Mouse (Mus musculus): Measurements from ENCODE around the gene Gm6904.
"Not testable (repeated sequence)": the region's sequence is repeated elsewhere in the genome, so short reads cannot be mapped to it uniquely, and the experiment has no call there.

The Gm6904 gene

GRCm38 (mm10) chr14:59260056-59260455, at the start of gene Gm6904:
Gene Gm6904 (minus strand): TSS chr14:59260216.
- peak; percentile 77 for DNase-seq (ENCODE audit: low read depth, low spot score)

GRCm38 (mm10) chr14:59297391-59297790, 37.4 kb upstream of the Gm6904 start, which contains the start of gene Phf11a:
Gene Phf11a (minus strand): TSS chr14:59297522.
- DNase-seq (ENCODE audit: low read depth, low spot score), result peak; percentile 50

- not testable (repeated sequence) for DNase-seq (ENCODE audit: low read depth, low spot score)
Measured at GRCm38 (mm10) chr14:59291769-59292168, 31.8 kb upstream of the Gm6904 start.

GRCm38 (mm10) chr14:59274961-59275360, 14.9 kb upstream of the Gm6904 start:
- not testable (repeated sequence) for DNase-seq (ENCODE audit: low read depth, low spot score)

- not testable (repeated sequence) for DNase-seq (ENCODE audit: low read depth, low spot score)
Measured at GRCm38 (mm10) chr14:59255861-59256260, 4.2 kb downstream of the Gm6904 start.

GRCm38 (mm10) chr14:59250350-59250749, 9.7 kb downstream of the Gm6904 start:
- DNase-seq (ENCODE audit: low read depth, low spot score), result peak; percentile 19

- no peak for DNase-seq (ENCODE audit: low read depth, low spot score)
Measured at GRCm38 (mm10) chr14:59233635-59234034, 26.4 kb downstream of the Gm6904 start.

GRCm38 (mm10) chr14:59232003-59232402, 28.0 kb downstream of the Gm6904 start:
- DNase-seq (ENCODE audit: low read depth, low spot score), result peak; percentile 39

- DNase-seq (ENCODE audit: low read depth, low spot score), result no peak
Measured at GRCm38 (mm10) chr14:59230331-59230966, 29.6 kb downstream of the Gm6904 start.

- DNase-seq (ENCODE audit: low read depth, low spot score), result peak; percentile 20
Measured at GRCm38 (mm10) chr14:59229822-59230221, 30.2 kb downstream of the Gm6904 start.

GRCm38 (mm10) chr14:59226240-59226639, 33.8 kb downstream of the Gm6904 start:
- peak; percentile 10 for DNase-seq (ENCODE audit: low read depth, low spot score)

GRCm38 (mm10) chr14:59219241-59219640, 40.8 kb downstream of the Gm6904 start:
- DNase-seq (ENCODE audit: low read depth, low spot score), result no peak

GRCm38 (mm10) chr14:59209816-59210215, 50.2 kb downstream of the Gm6904 start:
- no peak for DNase-seq (ENCODE audit: low read depth, low spot score)

GRCm38 (mm10) chr14:59209003-59209402, 51.0 kb downstream of the Gm6904 start:
- peak; percentile 29 for DNase-seq (ENCODE audit: low read depth, low spot score)

- no peak for DNase-seq (ENCODE audit: low read depth, low spot score)
Measured at GRCm38 (mm10) chr14:59205976-59206583, 53.9 kb downstream of the Gm6904 start.

GRCm38 (mm10) chr14:59205461-59205860, 54.6 kb downstream of the Gm6904 start:
- DNase-seq (ENCODE audit: low read depth, low spot score), result no peak

GRCm38 (mm10) chr14:59201604-59202215, 58.3 kb downstream of the Gm6904 start:
- DNase-seq (ENCODE audit: low read depth, low spot score), result peak; percentile 55

- peak; percentile 96 for DNase-seq (ENCODE audit: low read depth, low spot score)
Measured at GRCm38 (mm10) chr14:59200711-59201603, 59.1 kb downstream of the Gm6904 start, which contains the start of gene Rcbtb1. Gene Rcbtb1 (plus strand): TSS chr14:59201209.

Measured in CD4-positive, CD25-positive, alpha-beta regulatory T cell, adult 2 months (primary cell).